Mouse (Mus musculus) retina, postnatal 1 day (tissue): Measurements from ENCODE around the gene S1pr4.
A peak's percentile ranks its signal among the peaks of the same experiment; 100 is the strongest.

Source experiments
- DNase-seq: peaks from one replicate; pipeline ENCODE4 v3.0.0-alpha.2; 2012

The S1pr4 gene

DNA sequence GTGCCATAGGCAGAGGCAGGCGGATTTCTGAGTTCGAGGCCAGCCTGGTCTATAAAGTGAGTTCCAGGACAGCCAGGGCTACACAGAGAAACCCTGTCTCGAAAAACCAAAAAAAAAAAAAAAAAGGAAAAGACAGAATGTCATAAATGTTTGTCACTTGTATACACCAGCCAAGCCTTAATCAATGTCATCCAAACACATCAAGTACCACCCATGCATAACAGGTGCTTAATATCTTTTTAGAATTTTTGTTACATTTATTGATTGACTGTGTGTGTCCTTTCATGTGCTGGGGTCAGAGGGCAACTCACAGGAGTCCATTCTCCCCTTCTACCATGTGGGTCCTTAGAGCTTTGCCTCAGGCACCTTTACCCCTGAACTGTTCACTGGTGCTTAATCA, at the start of gene S1pr4:
TSS of gene S1pr4 (minus strand) at position 101 of the 400 bp plus-strand sequence.
- no peak for DNase-seq

DNA sequence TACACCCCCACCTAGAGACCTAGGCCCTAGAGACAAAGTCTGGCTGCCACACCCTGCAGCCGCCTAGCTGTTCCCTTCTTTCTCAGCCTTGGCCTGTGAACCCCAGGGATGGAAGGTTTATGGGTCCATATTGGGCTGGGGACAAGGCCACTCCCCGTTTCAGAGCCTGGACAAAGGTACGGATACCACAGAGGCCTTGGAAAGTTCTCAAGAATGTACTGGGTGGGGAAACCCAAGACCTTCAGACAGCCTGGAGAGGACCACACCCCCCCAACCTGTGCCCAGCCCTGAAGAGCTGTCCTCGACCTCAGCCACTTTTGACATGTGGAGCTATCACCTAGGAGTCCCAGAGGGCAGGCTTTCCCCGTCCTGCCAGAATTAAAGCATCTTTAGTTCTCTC, 49.0 kb upstream of the S1pr4 start:
- DNase-seq: no peak

- DNase-seq: no peak
Measured at GRCm38 (mm10) chr10:81546788-81547571, 47.0 kb upstream of the S1pr4 start.

DNA sequence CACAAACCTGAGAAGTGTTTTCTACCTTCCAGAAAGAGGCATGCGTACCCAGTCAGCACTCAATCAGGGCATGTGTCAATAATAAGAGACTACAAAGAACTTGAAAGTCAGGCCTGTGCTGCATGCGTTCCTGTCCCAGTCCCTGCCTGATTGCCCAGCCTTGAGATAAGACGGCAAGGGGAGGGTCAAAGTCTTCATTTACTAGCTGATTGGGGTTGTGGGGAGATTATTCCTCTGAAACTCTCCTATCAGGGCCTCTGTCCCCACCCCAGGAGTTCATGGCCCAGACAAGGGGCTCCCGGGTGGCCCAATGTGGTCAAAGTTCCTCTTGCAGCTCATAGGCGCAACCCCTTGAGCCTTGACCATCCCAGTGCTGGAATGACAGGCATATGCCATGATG, 46.4 kb upstream of the S1pr4 start:
- DNase-seq: no peak

DNA sequence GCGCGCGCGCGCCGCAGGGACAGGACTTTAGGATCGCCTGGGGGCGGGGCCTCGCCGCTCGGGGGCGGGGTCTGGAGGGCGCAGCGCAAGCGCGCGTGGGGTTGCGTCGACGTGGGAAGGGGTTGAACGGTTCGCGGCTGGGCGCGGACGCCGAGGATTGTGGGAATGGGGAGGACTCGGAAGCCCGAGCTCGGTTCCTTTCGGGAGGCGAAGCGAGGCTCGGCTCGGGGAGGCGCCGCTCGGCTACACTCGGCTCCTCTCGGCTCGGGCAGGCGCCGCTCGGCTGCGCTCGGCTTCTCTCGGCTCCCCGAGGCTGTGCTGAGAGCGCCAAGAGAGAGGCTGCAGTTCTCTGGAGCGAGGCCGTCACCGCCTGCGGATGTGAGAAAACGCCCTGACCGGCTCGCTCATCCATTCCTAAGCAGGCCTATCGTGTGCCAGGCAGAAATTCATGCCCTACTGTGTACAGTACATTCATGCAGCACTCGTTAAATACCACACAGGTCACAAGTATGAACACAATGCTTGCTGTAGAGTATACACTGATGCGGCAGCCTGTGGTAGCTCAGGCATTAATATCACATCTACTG, 45.3 kb upstream of the S1pr4 start, which contains the start of gene Gna11:
TSS of gene Gna11 (minus strand) at position 30 of the 587 bp plus-strand sequence.
- peak; percentile 99 for DNase-seq

DNA sequence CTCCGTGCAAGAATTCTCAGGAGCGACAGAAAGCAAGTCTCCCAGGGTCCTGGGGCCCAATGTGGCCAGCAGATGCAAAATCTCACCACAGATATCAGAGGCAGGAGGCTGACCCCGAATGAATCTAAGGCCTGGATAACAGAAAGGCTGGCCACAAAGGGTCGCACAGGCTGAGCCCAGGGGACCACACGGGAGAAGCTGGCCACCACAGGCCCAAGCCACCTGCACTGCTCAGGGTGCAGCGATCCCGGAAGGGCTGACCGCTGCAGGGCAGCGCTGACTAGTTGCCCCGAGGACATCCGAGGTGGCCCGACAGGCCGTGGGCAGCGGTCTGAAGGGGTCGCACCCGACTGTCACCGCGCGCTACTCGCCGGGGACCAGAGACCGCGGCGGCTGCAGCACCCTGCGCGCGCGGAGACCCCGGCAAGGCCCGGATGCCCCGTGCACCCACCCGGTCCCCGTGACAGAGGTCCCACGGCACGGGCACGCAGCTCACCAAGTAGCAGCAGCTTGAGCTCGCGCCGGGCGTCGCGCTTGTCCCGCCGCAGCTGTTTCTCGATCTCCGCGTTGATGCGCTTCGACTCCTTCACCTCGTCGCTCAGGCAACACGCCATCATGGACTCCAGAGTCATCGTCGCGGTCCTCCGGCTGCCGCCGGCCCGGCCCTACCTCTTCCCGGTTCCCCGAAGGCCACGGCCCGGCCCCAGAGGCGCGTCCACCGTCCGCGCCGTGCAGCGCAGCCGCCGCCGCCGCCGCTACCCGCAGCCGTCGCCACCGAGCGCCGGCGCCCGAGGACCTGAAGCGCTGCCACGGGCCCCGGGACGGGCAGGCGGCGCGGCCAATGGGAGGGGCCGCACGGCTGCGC, 44.6 kb upstream of the S1pr4 start:
- no peak for DNase-seq

- DNase-seq: no peak
Measured at GRCm38 (mm10) chr10:81543633-81544032, 43.7 kb upstream of the S1pr4 start.

GRCm38 (mm10) chr10:81542727-81543460, 43.0 kb upstream of the S1pr4 start:
- no peak for DNase-seq

GRCm38 (mm10) chr10:81541803-81542202, 41.9 kb upstream of the S1pr4 start:
- no peak for DNase-seq

DNA sequence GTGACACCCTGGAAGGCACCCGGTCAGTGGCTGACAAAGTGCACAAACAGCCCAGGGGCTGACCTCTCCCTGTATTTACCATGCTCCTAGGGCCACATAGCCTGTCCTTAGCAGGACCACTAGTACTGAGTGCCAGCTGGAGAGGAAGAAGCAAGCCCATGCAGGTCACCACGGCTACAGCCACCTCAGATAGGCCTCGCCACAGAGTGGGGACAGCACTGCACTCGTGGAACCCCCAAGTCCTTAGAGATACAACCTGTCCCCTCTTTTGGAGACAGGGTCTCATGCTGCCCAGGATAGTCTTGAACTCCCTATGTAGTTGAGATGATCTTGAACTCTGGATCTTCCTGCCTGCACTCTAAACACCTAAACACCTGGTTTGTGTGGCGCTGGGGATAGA, 41.4 kb upstream of the S1pr4 start:
- DNase-seq: no peak

DNA sequence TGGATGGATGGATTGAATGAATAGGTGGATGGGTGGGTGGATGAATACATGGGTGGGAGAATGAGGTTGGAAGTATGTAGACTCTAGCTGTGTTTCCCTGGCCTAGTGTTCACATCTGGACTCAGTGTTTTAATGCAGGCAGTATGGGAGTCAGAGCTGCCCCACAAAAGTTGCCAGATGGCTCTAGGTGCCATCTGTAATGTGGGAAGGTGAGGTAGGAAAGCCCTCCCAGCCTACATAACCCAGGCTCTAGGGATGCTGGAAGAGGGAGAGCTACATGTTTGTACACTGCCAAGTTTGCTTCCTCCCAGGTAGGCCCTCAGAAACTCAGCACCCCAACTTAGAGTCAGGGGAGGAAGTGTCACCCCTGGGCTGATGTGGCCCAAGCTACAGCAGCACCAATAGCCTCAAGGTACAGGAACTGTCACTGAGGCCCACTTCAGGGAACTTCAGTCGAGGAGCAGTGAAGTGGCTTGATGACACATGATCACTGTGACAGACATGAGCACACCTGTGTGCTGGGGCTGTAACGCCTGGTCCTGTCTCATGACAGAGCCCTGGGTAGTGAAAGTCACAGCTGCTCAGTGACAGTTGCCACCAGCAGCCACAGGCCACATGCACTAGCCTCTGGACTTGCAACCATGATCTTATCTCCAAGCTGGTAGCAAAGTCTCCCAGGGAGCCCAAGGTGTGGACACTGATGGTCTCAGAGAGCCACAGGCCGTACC, 38.6 kb upstream of the S1pr4 start:
- no peak for DNase-seq

- no peak for DNase-seq
Measured at GRCm38 (mm10) chr10:81537429-81537828, 37.5 kb upstream of the S1pr4 start.

DNA sequence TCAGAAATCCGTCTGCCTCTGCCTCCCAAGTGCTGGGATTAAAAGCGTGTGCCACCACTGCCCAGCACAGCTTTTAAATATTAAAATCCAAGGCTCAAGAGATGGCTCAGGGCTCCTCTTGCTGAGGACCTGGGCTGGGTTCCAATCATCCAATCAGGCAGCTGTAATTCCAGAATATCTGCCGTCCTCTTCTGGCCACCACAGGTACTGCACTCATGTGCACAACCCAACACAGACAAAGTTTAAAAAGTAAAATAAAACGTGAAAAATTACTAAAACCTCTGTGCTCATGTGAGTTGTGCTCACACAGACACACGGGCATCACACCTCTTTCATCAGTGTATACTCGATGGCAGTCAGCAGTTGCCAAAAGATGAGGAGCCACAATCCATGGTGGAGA, 36.8 kb upstream of the S1pr4 start:
- DNase-seq: no peak

DNA sequence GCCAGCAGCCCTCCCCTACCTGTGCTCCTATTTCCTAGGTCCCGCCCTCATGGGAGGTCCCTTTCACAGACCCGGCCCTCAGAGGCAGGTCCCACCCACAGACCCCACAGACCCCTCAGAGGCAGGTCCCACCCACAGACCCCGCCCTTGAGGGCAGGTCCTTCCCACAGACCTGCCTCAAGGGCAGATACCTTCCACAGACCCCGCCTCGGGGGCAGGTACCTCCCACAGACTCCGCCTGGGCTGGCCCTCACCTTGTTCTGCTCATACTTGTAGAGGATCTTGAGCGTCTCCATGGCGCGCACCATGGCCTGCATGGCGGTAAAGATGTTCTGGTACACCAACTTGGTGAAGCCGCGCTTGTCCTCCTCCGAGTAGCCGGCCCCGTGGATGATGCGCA, 34.9 kb upstream of the S1pr4 start:
- DNase-seq: no peak

DNA sequence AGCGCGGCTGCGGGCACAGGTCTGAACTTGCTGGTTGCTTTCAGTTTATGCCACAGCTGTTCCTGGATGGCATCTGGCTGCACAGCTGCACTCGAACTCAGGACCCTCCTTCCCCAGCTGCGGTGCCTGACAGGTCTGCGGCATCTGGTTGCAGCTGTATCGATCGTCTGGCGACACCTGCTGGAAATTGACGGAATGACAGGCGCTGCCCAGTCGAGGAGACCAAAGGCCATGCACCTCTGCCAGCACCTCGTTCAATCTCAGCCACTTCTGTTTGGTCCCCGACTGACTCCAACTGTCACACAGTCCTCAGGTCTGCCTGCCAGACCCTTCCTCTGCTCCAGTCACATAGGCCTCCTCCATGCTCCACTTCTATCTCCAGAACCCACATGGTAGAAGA, 26.8 kb upstream of the S1pr4 start:
- peak; percentile 72 for DNase-seq

- DNase-seq: no peak
Measured at GRCm38 (mm10) chr10:81525017-81525694, 25.2 kb upstream of the S1pr4 start.

- DNase-seq: no peak
Measured at GRCm38 (mm10) chr10:81524051-81524605, 24.2 kb upstream of the S1pr4 start, which contains the start of gene Gna15. Gene Gna15 (minus strand): TSS chr10:81524225.

DNA sequence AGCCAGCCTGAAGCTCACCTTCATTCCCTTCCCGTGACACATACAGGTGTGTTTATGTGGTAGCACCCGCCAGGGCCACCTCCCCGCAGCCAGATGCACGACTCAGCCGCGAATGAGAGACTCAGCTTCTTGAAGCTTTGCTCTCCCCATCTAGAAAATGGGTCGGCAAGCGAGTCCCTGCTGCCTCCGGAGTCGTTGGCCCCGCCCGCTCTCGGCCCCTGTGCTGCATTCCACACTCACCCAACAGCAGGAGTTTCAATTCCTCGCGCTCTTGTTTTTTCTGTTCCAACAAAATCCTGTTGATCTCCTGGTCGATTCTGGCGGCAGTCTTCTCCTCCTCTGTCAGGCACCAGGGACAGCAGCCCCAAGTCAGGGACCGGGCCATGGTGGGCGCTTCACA, 23.6 kb upstream of the S1pr4 start:
- no peak for DNase-seq

DNA sequence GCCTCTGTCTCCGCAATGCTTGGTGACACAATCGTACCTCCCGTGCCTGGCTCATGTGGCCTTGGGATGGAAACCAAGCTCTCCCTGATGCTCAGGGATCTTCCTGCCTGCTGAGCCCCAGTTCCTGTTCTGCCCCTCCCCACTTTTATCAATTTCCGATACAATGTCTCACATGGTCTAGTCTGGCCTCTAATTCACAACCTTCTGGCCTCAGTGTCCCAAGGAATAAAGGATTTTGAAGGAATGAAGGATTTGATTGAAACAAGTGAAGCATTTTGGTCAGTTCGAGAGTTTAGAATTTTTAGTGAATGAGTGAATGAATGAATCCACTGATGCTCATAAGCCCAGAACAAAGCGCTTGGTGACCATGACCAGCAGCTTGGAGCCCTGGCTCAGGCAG, 23.2 kb upstream of the S1pr4 start:
- DNase-seq: no peak

GRCm38 (mm10) chr10:81519978-81520365, 20.0 kb upstream of the S1pr4 start:
- no peak for DNase-seq
